Mouse (Mus musculus): ENCODE data around the gene Ankrd52. TPM values are rescaled to one million over a fixed set of nuclear protein-coding genes. Genes with fewer than 3 reads are reported as not detected.

Ankrd52 gene
- polyA plus RNA-seq, 1 experiment from 2014 or later, result 13.1 TPM

- no peaks in the 10 kb centered on the region for H3K27me3 ChIP-seq (ENCODE audit: poor library complexity, severe bottlenecking)
- peaks cover 100% of the 10 kb centered on the region for H3K36me3 ChIP-seq (replicated peaks)
- H3K4me3 ChIP-seq, result no peak overlapping the region
- no peak for DNase-seq (ENCODE audit: extremely low spot score, low spot score)
- WGBS, result 79% methylated on average over 6 of the region's 6 CpGs
- peaks cover 28% of the 10 kb centered on the region for H3K4me1 ChIP-seq
- H3K27ac ChIP-seq, result no peak overlapping the region
- H3K9me3 ChIP-seq, result no peaks in the 10 kb centered on the region
These were observed 14.9 kb downstream of the Ankrd52 start for GRCm38 (mm10) chr10:128391850-128392249.

- WGBS, result 77% methylated on average over 11 of the region's 11 CpGs
- Histone ChIP-seq H3K4me3 (no peak overlapping the region), H3K27ac (no peak overlapping the region), H3K27me3 (ENCODE audit: poor library complexity, severe bottlenecking) (no peaks in the 10 kb centered on the region), H3K9me3 (no peaks in the 10 kb centered on the region), H3K4me1 (peaks cover 52% of the 10 kb centered on the region), H3K36me3 (replicated peaks) (peaks cover 72% of the 10 kb centered on the region)
- no peak for DNase-seq (ENCODE audit: extremely low spot score, low spot score)
These were observed 19.2 kb downstream of the Ankrd52 start for GRCm38 (mm10) chr10:128396017-128396673.

DNA sequence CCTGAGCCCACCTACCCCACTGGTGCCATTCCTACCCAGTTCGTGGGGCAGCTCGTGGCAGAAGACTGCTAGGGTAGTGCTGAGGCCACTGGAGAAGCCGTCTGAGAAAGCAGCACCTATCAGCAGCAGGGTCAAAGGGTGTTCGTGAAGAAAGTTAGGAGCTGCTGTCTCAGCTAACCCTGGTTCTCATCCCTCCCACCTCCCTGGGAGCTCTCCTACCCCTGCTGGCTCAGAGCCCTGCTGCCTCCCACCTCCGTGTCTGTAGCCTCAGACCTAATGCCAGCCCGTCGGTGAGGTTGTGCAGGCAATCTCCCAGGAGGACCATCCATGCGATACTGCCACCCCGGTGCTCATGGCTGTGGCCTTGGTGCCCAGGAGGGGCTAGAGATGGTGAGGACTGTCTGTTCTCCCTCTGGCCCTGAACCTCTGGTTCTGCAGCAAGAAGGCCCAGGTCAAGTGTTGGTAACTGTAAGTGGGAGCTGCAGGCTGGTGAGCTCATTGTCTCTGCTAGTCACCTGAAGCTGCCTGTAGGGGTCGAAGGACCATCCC, 19.9 kb downstream of the Ankrd52 start:
- peaks cover 72% of the 10 kb centered on the region for H3K36me3 ChIP-seq (replicated peaks)
- peaks cover 56% of the 10 kb centered on the region for H3K4me1 ChIP-seq
- H3K27me3 ChIP-seq (ENCODE audit: poor library complexity, severe bottlenecking), result no peaks in the 10 kb centered on the region
- no peaks in the 10 kb centered on the region for H3K9me3 ChIP-seq
- 79% methylated on average over 10 of the region's 10 CpGs for WGBS
- no peak overlapping the region; the same call in 1 of the 2 replicates for H3K4me3 ChIP-seq
- H3K27ac ChIP-seq, result no peak overlapping the region
- no peak for DNase-seq (ENCODE audit: extremely low spot score, low spot score)

GRCm38 (mm10) chr10:128397466-128397865, 20.6 kb downstream of the Ankrd52 start:
- WGBS, result 71% methylated on average over 7 of the region's 7 CpGs
- peaks cover 56% of the 10 kb centered on the region for H3K4me1 ChIP-seq
- H3K27ac ChIP-seq, result no peak overlapping the region
- no peaks in the 10 kb centered on the region for H3K27me3 ChIP-seq (ENCODE audit: poor library complexity, severe bottlenecking)
- DNase-seq (ENCODE audit: extremely low spot score, low spot score), result no peak
- peaks cover 68% of the 10 kb centered on the region for H3K36me3 ChIP-seq (replicated peaks)
- H3K4me3 ChIP-seq, result no peak overlapping the region
- H3K9me3 ChIP-seq, result no peaks in the 10 kb centered on the region

DNA sequence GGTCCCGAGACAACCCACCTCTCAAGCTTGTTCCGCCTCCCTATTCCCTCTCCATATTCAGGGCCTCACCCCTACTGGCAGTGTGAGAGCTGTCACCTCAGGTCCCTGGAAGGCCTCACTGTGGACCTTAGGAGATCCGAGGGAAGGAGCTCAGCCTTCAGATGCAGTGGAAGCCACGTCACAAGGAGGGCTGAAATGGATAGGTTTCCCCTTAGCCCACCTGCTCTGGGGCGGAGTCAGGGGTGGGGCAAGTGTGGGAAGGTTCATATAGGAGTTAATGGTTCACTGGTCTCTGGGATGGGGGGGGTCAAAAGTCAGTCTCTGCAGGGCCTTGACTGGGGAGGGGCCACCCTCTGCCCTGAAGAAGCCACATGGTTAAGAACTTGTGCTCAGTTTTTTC, 23.4 kb downstream of the Ankrd52 start:
- Histone ChIP-seq H3K4me1 (peaks cover 37% of the 10 kb centered on the region), H3K9me3 (no peaks in the 10 kb centered on the region), H3K36me3 (replicated peaks) (peaks cover 62% of the 10 kb centered on the region), H3K27me3 (ENCODE audit: poor library complexity, severe bottlenecking) (no peaks in the 10 kb centered on the region), H3K4me3 (no peak overlapping the region; the same call in 1 of the 2 replicates), H3K27ac (no peak overlapping the region)
- 35% methylated on average over 5 of the region's 5 CpGs for WGBS
- DNase-seq (ENCODE audit: extremely low spot score, low spot score), result no peak

DNA sequence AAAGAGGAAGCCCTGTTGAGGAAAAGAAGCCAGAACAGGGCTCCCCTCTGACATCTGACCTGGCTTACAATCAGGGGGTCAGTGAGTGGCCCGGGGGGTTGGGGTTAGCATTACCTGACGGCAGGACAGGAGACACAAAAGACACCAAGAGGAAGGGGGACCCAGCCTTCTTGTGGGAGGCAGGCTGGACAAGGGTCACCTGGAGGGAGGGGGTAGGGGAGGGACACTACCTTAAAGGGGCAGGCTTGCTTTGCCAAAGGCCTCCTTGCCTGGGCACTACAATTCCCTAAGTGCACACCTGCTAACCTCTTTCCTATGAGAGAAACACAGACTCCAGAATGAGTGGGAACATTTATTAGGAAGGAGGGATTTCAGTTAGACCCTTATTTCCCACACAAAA, 24.1 kb downstream of the Ankrd52 start, which contains the start of gene Slc39a5:
Gene Slc39a5, minus strand, starts transcription at position 174 of the 400 bp plus-strand sequence.
- Histone ChIP-seq H3K4me1 (peaks cover 31% of the 10 kb centered on the region), H3K4me3 (no peak within 1 kb of the TSS; the same call in 1 of the 2 replicates), H3K36me3 (replicated peaks) (peaks cover 62% of the 10 kb centered on the region), H3K27me3 (ENCODE audit: poor library complexity, severe bottlenecking) (no peaks in the 10 kb centered on the region), H3K27ac (no peak within 1 kb of the TSS), H3K9me3 (no peaks in the 10 kb centered on the region)
- WGBS, result 12% methylated on average over 2 of the region's 2 CpGs
- DNase-seq (ENCODE audit: extremely low spot score, low spot score), result no peak

DNA sequence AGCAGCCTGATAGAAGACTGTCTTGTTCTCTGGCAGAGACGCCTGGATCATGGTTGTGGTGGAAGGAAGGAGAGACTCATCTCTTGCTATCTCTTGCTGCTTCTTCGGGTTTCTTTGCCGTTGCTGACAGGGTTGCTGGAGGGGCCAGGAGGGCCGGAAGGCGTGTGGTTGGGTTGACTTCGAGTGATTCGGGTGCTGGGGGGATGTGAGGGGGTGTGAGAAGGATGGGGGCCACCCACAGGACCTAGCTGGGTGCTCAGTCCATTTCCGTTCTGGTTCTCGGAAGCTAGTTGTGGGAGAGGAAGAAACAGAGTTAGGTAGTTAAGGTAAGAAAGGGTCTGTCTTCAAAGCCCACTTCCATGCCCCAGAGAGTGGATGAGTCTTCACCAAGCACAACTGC, 24.7 kb downstream of the Ankrd52 start:
- Histone ChIP-seq H3K27ac (no peak overlapping the region), H3K27me3 (ENCODE audit: poor library complexity, severe bottlenecking) (no peaks in the 10 kb centered on the region), H3K36me3 (replicated peaks) (peaks cover 62% of the 10 kb centered on the region), H3K4me1 (peaks cover 30% of the 10 kb centered on the region), H3K9me3 (no peaks in the 10 kb centered on the region), H3K4me3 (no peak overlapping the region)
- DNase-seq (ENCODE audit: extremely low spot score, low spot score), result no peak
- 84% methylated on average over 9 of the region's 9 CpGs for WGBS

DNA sequence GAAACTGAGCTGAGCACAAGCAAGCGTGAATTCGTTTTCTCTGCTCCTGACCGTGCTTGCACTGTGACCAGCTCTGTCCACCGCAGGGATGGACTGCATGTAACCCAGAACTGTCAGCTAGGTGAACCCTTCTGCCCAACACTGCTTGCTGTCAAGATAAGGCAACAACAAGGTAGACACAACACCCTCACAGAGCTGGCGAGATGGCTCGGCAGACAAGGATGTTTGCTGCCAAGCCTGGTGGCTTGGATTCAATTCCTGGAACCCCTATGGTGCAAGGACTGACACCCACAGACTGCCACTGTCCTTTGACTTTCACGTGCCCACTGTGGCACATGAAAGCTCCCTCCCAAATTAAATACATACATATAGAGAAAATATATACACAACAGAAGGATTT, 27.0 kb downstream of the Ankrd52 start:
- no peak for DNase-seq (ENCODE audit: extremely low spot score, low spot score)
- peaks cover 28% of the 10 kb centered on the region for H3K4me1 ChIP-seq
- no peaks in the 10 kb centered on the region for H3K27me3 ChIP-seq (ENCODE audit: poor library complexity, severe bottlenecking)
- no peak overlapping the region for H3K4me3 ChIP-seq
- no peaks in the 10 kb centered on the region for H3K9me3 ChIP-seq
- 91% methylated on average over 7 of the region's 7 CpGs for WGBS
- H3K36me3 ChIP-seq (replicated peaks), result peaks cover 73% of the 10 kb centered on the region
- H3K27ac ChIP-seq, result no peak overlapping the region

- Histone ChIP-seq H3K4me1 (peaks cover 52% of the 10 kb centered on the region), H3K4me3 (peak overlapping the region; percentile 99), H3K27ac (peak overlapping the region; percentile 96), H3K9me3 (no peaks in the 10 kb centered on the region), H3K36me3 (replicated peaks) (peaks cover 49% of the 10 kb centered on the region), H3K27me3 (ENCODE audit: poor library complexity, severe bottlenecking) (no peaks in the 10 kb centered on the region)
- peak; percentile 59 for DNase-seq (ENCODE audit: extremely low spot score, low spot score)
- 21% methylated on average over 35 of the region's 35 CpGs for WGBS
These were observed 31.9 kb downstream of the Ankrd52 start for GRCm38 (mm10) chr10:128408591-128409535.

GRCm38 (mm10) chr10:128409692-128410559, 33.0 kb downstream of the Ankrd52 start:
- WGBS, result 6% methylated on average over 36 of the region's 36 CpGs
- H3K4me1 ChIP-seq, result peaks cover 55% of the 10 kb centered on the region
- peak overlapping the region; percentile 99 for H3K4me3 ChIP-seq
- H3K9me3 ChIP-seq, result no peaks in the 10 kb centered on the region
- peak overlapping the region; percentile 96 for H3K27ac ChIP-seq
- no peaks in the 10 kb centered on the region for H3K27me3 ChIP-seq (ENCODE audit: poor library complexity, severe bottlenecking)
- DNase-seq (ENCODE audit: extremely low spot score, low spot score), result peak; percentile 97
- peaks cover 53% of the 10 kb centered on the region for H3K36me3 ChIP-seq (replicated peaks)

GRCm38 (mm10) chr10:128410560-128410845, 33.6 kb downstream of the Ankrd52 start:
- H3K27me3 ChIP-seq (ENCODE audit: poor library complexity, severe bottlenecking), result no peaks in the 10 kb centered on the region
- H3K9me3 ChIP-seq, result no peaks in the 10 kb centered on the region
- H3K27ac ChIP-seq, result peak overlapping the region; percentile 96
- peaks cover 55% of the 10 kb centered on the region for H3K4me1 ChIP-seq
- DNase-seq (ENCODE audit: extremely low spot score, low spot score), result no peak
- 19% methylated on average over 4 of the region's 4 CpGs for WGBS
- peak overlapping the region; percentile 99 for H3K4me3 ChIP-seq
- peaks cover 53% of the 10 kb centered on the region for H3K36me3 ChIP-seq (replicated peaks)
